Mouse (Mus musculus) spleen, postnatal 4 days (tissue): ENCODE measurements around the gene Nelfb.
"Not testable (repeated sequence)": the region's sequence is repeated elsewhere in the genome, so short reads cannot be mapped to it uniquely, and the experiment has no call there.

Experiments
- DNase-seq, 2 experiments: peaks; one replicate each; pipeline ENCODE4 v3.0.0; 2022; ENCODE audit warnings: low spot score in 2 of 2

Nelfb gene

GRCm38 (mm10) chr2:25211121-25211670 lies at the start of gene Nelfb:
Gene Nelfb, minus strand, starts transcription at chr2:25211489.
- peak; percentile 92 to 97 for DNase-seq

- no peak for DNase-seq
Measured at GRCm38 (mm10) chr2:25258887-25259286, 47.6 kb upstream of the Nelfb start.

GRCm38 (mm10) chr2:25257250-25257649 lies 46.0 kb upstream of the Nelfb start:
- DNase-seq = not testable (repeated sequence)

GRCm38 (mm10) chr2:25256443-25257109 lies 45.3 kb upstream of the Nelfb start:
- DNase-seq = peak; percentile 68 to 81

DNA sequence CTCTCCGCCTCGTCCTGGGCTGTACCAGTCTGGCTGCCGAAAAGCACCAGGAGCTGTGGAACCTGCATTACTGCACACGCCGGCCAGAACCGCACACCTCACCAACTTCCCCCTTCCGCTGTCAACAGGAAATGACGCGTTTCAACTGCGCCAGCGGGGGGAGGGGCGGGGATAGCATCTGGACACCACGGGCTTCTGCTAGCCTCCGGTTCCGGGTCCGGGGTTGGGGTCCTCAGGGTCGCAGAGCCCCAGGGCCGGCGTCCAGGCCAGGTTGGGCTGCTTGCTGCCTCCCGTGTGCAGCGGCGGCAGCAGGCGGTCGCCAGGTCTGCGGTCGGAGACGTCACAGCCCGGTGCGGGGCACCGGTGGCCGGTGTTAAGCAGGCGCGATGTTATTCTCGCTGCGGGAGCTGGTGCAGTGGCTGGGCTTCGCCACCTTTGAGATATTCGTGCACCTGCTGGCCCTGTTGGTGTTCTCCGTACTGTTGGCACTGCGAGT lies 44.0 kb upstream of the Nelfb start, which contains the start of gene Tmem203:
Gene Tmem203 (plus strand): TSS at position 156 of the 496 bp plus-strand sequence.
- peak; percentile 83 to 92 for DNase-seq

DNA sequence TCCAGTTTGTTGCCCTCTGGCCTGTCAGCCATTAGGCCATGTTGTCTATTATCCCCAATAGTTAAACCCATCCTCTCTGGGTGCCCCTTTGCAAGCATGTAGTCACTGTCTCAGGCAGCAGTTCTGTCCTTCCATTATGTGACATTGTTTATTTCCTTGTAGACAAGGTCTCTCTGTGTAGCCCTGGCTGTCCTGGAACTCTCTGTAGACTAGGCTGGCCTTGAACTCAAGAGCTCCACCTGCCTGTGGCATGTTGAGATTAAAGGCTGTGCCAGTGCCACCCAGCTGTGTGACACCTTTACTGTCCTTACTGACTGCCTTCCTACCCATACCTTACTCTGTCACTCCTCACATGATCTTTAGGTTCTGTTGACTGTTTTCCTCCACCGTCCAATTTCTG lies 41.0 kb upstream of the Nelfb start:
- DNase-seq = no peak

DNA sequence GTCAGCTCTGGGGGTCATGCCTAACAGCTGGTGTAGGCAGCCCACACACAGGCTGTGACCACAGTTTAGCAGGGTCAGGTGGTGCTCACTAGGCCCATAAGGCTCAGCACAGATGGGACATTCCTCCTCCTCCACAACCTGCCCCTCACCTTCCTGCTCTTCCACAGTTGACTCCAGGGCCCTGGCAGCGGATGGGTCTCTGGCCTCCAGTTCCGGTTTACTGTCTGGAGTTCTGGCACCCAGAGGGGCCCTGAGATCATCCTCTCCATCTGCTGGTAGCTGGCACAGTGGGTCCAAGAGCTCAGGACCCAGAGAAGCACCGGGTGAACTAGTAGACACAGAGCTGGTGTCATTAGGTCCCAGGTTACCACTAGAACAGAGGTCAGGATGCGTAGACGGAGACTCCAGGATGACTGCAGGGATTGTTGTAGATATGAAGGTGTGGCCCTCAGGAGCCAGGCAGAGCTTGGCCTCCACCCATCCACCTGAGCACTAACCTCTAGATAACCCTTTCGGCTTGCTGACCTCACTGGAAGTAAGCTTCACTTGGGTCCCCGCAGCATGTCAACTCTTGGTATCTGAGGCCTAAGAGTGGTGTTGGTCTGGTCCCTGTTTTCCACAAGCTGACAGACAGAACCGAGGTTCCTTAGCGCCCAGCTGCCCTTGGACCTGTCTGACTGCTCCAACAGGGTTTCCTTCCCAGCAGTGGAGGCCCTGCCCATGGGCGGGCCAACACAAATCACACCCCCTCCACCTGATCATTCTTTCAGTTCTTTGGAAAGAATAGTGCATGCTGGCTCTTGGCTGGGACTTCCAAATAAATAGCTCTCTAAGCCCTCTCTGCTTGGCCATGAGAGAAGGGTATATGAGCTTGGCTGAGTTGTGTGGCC lies 35.1 kb upstream of the Nelfb start, which contains the start of gene AL732309.1:
Gene AL732309.1 (minus strand): TSS at position 681 of the 890 bp plus-strand sequence.
- no peak for DNase-seq

- no peak for DNase-seq
Measured at GRCm38 (mm10) chr2:25244144-25244543, 32.9 kb upstream of the Nelfb start.

DNA sequence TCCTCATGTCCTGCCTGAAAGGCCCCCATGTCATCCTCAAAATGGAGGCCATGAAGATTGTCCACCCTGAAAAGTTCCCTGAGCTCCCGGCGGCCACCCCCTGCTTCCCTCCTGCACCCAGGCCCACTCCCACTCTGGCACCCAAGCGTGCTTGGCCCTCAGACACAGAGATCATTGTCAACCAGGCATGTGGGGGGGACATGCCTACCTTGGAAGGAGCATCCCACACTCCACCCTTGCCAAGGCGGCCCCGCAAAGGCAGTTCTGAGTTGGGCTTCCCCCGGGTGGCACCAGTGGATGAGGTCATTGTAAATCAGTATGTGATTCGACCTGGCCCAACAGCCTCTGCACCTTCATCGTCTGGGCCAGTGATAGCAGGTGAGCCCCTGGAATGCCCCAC lies 32.1 kb upstream of the Nelfb start:
- DNase-seq = no peak

DNA sequence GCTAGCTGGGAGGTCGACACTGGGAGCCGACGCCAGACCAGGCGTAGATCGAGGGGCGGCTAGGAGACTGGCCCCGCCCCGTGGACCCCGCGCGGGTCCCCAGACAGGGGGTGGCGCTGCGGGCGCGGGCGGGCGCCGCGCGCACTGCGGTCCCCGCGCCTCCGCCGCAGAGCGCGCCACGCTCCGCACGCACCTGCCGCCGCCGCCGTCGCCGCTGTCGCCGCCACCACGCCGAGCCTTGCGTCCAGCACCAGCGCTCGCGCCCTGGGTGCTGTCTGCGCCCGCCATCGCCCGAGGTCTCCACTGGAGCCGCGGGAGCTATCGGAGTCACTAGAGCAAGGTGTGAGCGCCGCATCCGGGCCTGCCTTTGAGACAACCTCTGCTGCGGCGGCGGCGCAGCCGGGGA lies 30.8 kb upstream of the Nelfb start, which contains the start of the genes Rnf208 and Cysrt1:
Gene Rnf208 (plus strand): TSS at position 155 of the 406 bp plus-strand sequence.
Gene Cysrt1 (minus strand): TSS at position 352 of the 406 bp plus-strand sequence.
- no peak for DNase-seq

- no peak for DNase-seq
Measured at GRCm38 (mm10) chr2:25241438-25241775, 30.1 kb upstream of the Nelfb start.

GRCm38 (mm10) chr2:25240723-25241437 lies 29.6 kb upstream of the Nelfb start:
- DNase-seq = peak in 1 of 2 experiments; percentile 52

- no peak for DNase-seq
Measured at GRCm38 (mm10) chr2:25240310-25240709, 29.0 kb upstream of the Nelfb start.

DNA sequence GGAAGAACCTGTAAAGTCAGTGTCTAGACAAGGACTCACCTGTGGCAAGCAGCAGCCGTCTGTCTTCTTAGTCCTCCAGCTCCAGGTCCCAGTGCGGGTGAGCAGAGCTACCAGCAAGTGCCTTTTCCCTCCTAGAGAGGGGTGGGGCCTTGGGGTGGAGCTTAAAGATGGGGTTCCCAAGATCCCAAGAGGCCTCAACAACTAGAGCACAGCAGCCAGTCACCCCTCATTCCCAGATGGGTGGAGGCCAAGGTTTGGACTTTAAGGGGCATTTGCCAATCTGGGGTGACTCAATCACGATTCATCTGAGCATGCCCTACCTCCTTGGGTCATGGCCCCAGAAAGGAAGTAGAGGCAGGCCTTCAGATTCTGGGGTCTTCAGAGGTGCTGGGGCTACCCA lies 28.5 kb upstream of the Nelfb start:
- DNase-seq = no peak

- no peak for DNase-seq
Measured at GRCm38 (mm10) chr2:25238106-25238505, 26.8 kb upstream of the Nelfb start.

- DNase-seq = no peak
Measured at GRCm38 (mm10) chr2:25237522-25237921, 26.2 kb upstream of the Nelfb start.

DNA sequence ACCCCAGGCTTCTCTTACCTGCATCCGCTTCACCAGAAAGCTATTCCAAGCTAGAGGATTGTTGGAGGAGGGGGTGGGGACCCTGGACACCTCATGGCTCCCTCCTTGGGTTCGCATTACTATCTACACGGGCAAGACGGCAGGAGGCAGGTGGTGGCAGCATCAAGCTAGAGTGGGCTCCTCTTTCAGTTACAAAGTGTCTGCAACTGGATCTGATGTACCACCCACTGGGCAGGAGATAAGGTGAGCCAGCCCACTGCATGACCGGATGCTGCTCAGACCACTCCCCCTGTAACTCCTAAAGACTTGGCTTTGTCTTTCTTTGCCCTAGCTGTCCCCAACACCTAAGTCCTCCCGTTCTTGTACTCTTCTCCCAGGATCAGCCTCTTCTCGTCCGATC lies 25.3 kb upstream of the Nelfb start, which contains the start of gene Rnf224:
Gene Rnf224 (minus strand): TSS at position 174 of the 400 bp plus-strand sequence.
- DNase-seq = no peak

DNA sequence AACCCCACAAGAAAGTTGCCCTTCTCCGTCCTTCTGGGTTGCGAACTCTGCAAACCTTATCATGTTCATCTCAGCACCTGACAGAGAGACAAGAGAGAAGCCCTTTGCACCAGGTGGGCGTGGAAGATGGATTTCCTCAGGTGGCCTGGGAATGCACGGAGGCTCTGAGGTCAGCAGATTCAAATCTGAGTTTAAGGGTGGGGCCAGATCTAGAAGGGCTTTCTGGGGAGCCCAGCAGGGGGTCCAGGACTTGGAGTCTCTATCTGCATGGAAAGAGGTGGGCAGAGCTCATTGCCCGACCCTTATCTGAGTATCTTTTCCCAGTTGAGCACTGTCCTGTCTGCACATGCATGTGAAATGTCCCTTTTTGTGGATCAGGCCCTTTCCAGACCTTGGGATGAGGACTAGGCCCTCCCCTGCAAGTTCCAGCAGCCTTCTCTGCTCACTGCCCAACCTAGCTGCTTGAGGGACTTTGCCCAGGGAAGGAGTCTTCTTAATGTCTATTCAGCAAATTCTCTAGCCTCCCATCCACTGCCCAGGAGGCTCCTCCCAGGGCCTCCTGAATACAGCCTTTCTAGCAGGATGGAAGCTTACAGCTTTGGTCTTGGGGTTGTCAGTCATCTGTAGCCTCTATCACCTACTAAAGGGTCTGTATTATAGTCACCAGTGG lies 23.4 kb upstream of the Nelfb start:
- DNase-seq = no peak

DNA sequence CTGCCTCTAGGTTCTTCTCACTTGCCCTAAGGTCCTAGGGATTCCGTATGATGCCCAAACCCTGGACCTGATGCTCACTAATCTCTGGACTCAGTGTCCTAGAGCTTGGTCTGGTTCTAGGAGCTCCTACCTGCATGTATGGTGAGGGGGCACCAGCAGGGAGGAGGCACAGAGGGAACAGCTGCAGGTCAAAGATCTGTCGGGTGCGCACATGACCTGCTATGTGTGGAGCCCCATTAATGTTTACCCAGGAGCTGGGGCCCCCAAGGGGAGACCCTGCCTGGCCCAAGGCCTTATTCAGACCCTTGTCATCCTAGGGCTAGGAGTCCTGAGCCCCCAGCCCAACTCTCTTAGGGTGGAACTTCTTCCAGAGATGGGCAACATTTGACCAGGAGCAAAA lies 22.8 kb upstream of the Nelfb start, which contains the start of gene Slc34a3:
Gene Slc34a3 (minus strand): TSS at position 315 of the 400 bp plus-strand sequence.
- no peak for DNase-seq

DNA sequence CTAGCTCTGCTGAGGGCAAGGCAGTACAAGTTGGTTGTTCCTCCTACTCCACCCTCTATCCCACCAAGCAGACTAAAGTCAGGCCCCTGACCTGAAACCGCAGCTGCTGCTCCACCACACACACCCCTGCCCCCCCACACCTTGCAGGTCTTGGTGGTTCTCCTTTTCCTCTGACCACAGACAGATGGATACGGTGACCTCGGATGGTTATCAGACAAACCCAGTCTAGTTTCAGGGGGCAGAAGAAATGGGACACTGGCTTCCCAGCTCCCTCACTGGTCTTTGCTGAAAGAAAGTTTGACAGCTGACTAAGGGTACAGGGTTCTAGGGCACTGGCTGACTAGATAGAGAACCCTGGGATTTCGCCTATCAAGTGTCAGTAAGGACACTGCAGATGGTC lies 22.1 kb upstream of the Nelfb start:
- DNase-seq = no peak

DNA sequence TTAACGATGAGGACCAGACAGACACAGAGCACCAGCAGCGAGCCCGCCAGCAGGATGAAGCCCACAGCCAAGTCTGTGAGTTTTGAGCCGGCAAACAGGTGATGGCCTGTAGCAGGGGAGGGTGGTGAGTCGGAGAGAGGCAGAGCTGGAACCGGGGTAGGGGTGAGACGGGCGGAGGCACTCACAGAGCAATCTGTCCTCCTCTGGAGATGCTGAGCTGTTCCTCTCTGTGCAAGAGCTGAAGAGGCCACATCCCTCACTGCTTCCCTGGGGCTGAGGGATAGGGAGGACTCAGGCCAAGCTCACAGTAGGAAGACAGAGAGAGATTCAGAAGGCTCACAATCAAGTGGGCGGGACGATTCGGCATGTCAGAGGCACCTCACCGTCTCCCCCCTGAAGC lies 19.7 kb upstream of the Nelfb start:
- no peak for DNase-seq
